Mouse (Mus musculus): Measurements from ENCODE around the gene Apba3. TPM values are rescaled to one million over a fixed set of nuclear protein-coding genes. Genes with fewer than 3 reads are reported as not detected.

Apba3 gene
- total RNA-seq, 2 experiments from 2014 or later, result 32.6 to 37.3 TPM

DNA sequence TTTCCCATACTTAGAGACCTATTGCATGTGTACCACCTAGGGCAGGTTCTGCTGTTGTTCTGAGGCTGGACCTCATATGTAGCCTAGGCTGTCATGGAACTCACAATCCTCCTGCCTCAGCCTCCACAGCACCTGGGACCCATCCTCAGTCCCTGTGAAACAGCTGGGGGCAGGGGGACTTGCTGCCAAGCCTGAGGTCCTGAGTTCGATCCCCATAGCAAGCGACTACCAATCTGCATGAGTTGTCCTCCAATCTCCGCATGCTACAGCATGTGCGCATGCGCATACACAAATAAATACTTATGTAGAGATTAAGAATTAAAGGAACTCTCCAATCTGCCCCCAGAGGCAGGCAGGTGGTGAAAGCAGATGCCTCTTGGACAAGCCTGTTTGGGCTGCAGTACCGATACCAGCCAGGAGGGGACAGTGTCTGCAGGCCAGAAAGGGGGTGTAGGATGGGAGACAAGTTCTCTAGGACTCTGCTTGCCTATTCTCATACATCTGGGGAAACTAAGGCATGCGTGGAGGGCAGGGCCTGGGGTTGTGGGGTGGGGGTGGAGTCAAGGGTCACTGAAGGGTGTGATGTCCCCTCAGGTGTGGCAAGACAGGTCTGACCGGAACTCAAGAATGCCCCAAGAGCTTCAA is 20.9 kb downstream of the Apba3 start:
- H3K27ac ChIP-seq, result no peak overlapping the region
- peak in 1 of 2 experiments; percentile 75 for DNase-seq (ENCODE audit: low spot score in 2 of 2)
- no peak overlapping the region for H3K4me3 ChIP-seq
- peak; percentile 88 for TF ChIP-seq CTCF (conservative IDR thresholded peaks at IDR 0.05)

GRCm38 (mm10) chr10:81288601-81289000 is 21.8 kb downstream of the Apba3 start:
- H3K27ac ChIP-seq, result no peak overlapping the region
- TF ChIP-seq CTCF (conservative IDR thresholded peaks at IDR 0.05), result peak; percentile 77
- DNase-seq (ENCODE audit: low spot score in 2 of 2), result peak in 1 of 2 experiments; percentile 60
- H3K4me3 ChIP-seq, result no peak overlapping the region

GRCm38 (mm10) chr10:81289278-81289677 is 22.5 kb downstream of the Apba3 start:
- peak; percentile 93 for TF ChIP-seq CTCF (conservative IDR thresholded peaks at IDR 0.05)
- Histone ChIP-seq H3K27ac (no peak overlapping the region), H3K4me3 (no peak overlapping the region)
- DNase-seq (ENCODE audit: low spot score in 2 of 2), result peak; percentile 70 to 71

DNA sequence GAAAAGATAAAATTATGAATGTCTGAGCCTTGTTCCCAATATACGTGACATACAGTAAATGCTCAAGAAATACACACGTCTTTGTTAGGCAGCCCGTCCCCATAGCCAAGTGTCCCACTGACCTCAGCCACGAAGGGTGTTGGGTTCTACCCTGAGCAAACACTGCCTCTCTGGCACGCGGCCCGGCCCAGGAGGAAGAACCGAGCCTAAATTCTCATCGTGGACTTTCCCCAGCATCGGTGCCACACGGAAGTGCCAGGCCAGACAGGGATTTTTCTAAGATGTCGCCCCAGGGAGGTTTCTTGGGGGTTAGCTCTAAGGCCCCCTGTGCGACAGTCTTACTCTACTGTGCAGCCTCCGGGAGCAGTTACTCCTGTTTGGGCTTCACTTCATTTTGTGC is 23.1 kb downstream of the Apba3 start:
- no peak overlapping the region for H3K4me3 ChIP-seq

DNA sequence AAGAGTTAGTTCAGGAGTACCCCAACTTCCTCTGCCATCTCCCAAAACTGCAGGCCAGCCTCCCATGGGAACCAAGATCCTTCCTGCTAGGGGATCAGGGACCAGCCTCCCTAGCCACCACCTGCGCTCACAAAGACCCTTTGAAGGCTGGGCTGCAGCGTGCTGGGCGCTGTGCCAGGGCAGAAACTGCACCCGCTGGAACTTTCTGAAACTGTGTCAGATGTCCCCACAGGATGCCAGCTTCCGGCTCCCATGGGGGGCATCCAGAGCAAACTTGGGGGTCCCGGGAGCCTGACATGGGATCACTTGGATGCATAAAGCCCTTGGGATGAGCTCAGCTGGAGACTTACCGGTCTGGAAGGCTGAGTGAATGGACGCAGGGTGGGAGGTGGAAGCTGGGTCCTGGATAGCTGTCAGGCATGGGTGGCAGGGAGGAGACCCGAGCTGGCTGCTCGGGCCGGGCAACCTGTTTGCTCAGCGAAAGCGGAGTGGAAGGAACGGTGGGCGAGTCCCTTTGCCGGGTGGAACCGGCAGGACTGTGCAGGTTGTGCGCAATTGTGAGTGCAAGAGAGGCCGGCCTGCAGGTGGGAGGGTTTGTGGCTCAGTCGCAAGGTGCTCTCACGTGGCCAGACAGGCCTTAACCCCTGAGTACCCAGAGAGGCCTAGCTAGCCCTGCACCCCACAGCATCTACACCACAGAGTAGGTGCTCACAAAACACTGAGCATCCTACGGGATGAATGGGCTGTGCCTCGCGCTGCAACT is 24.1 kb downstream of the Apba3 start:
- DNase-seq (ENCODE audit: low spot score in 2 of 2), result no peak
- H3K4me3 ChIP-seq, result no peak overlapping the region
- no peak for TF ChIP-seq CTCF (conservative IDR thresholded peaks at IDR 0.05)
- H3K27ac ChIP-seq, result no peak overlapping the region

More for the DNA sequence above, 23.1 kb downstream of the Apba3 start:
- H3K27ac ChIP-seq, result no peak overlapping the region
- TF ChIP-seq CTCF (conservative IDR thresholded peaks at IDR 0.05), result no peak
- no peak for DNase-seq (ENCODE audit: low spot score in 2 of 2)

GRCm38 (mm10) chr10:81291511-81292104 is 24.8 kb downstream of the Apba3 start, which contains the start of gene Tjp3:
Gene Tjp3 (minus strand): TSS chr10:81291581.
- no peak for DNase-seq (ENCODE audit: low spot score in 2 of 2)
- Histone ChIP-seq H3K4me3 (no peak within 1 kb of the TSS), H3K27ac (no peak within 1 kb of the TSS)
- no peak for TF ChIP-seq CTCF (conservative IDR thresholded peaks at IDR 0.05)

GRCm38 (mm10) chr10:81292554-81293333 is 26.0 kb downstream of the Apba3 start, which contains the start of gene Pip5k1c:
Gene Pip5k1c (plus strand): TSS chr10:81292963.
- H3K4me3 ChIP-seq, result peak within 1 kb of the TSS; percentile 91
- DNase-seq (ENCODE audit: low spot score in 2 of 2), result peak; percentile 99 to 100
- peak within 1 kb of the TSS; percentile 97 for H3K27ac ChIP-seq
- peak; percentile 87 for TF ChIP-seq CTCF (conservative IDR thresholded peaks at IDR 0.05)

DNA sequence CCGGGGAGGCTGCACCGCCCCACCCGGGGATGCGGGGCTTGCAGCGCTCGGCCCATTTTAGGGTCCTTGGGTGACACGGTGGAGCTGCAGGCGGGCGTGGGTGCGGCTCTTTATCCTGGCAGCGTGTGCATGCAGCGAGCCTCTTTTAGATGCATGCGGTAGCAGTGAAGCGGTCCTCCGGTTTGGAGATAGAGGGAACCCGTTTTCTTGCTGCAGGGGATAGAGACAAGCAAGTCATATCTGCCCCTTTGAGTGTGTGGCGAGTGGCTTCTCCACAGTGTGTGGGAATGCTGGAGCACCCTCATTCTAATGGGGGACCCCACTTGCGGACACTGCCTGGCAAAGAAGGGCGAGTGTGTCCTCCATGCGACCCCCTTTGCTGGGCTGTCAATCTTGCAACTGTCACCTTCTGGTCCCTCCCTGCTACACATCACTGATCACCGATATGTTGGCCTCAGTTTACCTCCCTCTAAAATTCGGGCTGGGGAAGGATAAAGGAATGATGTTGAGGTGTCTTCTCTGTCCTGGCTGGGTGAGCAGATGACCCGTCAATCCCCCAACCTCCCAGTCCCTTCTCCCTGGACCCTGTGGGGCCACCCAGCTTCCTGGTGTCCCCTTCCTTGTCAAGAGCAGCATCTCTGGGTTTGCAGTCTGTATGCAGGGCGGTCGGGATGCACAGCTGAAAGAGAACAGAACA is 26.7 kb downstream of the Apba3 start:
- TF ChIP-seq CTCF (conservative IDR thresholded peaks at IDR 0.05), result no peak
- DNase-seq (ENCODE audit: low spot score in 2 of 2), result no peak

DNA sequence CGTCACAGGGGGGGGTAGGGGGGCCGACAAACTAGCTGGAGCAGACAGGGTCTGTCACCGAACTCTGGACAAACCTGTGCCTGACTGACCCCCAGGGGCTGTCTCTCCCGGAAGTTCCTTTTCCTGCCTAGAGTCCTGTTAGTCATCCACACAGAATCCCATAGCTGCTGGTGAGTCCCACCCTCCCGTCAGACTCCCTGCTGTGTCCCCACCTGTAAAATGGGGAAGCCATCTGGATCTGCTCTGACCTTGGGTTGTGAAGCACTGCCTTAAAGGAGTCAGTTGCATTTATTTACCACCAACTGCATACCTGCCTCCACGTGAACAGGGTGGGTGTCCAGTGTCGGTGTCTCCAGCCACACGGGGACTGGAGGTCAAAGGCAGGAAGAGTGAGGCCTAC is 27.7 kb downstream of the Apba3 start:
- Histone ChIP-seq H3K27ac (peak overlapping the region; percentile 97), H3K4me3 (peak overlapping the region; percentile 91)
- TF ChIP-seq CTCF (conservative IDR thresholded peaks at IDR 0.05), result no peak
- no peak for DNase-seq (ENCODE audit: low spot score in 2 of 2)

More for the DNA sequence above, 26.7 kb downstream of the Apba3 start:
- Histone ChIP-seq H3K4me3 (peak overlapping the region; percentile 91), H3K27ac (peak overlapping the region; percentile 97)

- no peak for TF ChIP-seq CTCF (conservative IDR thresholded peaks at IDR 0.05)
- DNase-seq (ENCODE audit: low spot score in 2 of 2), result peak in 1 of 2 experiments; percentile 39
- Histone ChIP-seq H3K27ac (peak overlapping the region; percentile 97), H3K4me3 (peak overlapping the region; percentile 91)
Observed at GRCm38 (mm10) chr10:81295185-81295584, 28.4 kb downstream of the Apba3 start.

- TF ChIP-seq CTCF (conservative IDR thresholded peaks at IDR 0.05), result no peak
- DNase-seq (ENCODE audit: low spot score in 2 of 2), result no peak
- peak overlapping the region; percentile 61 for H3K27ac ChIP-seq
- no peak overlapping the region for H3K4me3 ChIP-seq
Observed at GRCm38 (mm10) chr10:81297246-81297645, 30.5 kb downstream of the Apba3 start.

DNA sequence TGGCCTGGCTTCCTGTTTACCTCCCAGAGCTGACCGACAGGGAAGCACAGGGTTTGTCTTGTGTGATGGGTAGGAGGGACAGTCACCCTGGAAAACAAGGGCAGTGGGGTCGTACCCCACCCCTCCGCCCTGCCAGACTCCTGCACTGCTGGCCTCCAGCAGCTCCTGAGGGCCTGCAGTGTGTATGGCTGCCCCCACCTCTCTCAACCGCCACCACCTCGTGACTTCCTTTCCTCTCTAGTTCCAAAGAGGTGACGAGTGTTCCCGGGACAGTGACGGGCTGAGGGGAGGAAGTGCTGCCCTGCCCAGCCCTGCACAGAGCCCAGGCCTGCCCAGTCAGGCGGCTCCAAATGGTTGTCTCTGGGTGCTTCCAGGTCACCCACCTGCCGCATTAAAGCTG is 31.1 kb downstream of the Apba3 start:
- Histone ChIP-seq H3K27ac (peak overlapping the region; percentile 61), H3K4me3 (no peak overlapping the region)

More for the DNA sequence above, 31.1 kb downstream of the Apba3 start:
- DNase-seq (ENCODE audit: low spot score in 2 of 2), result no peak
- TF ChIP-seq CTCF (conservative IDR thresholded peaks at IDR 0.05), result no peak
